Comparison of ENCODE assay signal across 8 mouse cellular contexts in genomic region chr9:95525961-95526360, GRCm38 (mm10). TPM values are rescaled to one million over a fixed set of nuclear protein-coding genes. Genes with fewer than 3 reads are reported as not detected.
A peak's percentile ranks its signal among the peaks of the same experiment; 100 is the strongest.
DNase-seq lines count a peak whose midpoint lies in the region; ATAC-seq and TF ChIP-seq lines count a peak whose summit lies in the region.

No protein-coding gene starts in this region.

- H3K4me2 ChIP-seq in heart, embryonic 14.5 days (ENCODE audit: low read length): no peak overlapping the region
- no peak overlapping the region for H3K4me2 ChIP-seq in limb, embryonic 12.5 days

- TF ChIP-seq POLR2A in testis, adult 2 months (IDR thresholded peaks at IDR 0.05; ENCODE audit: control insufficient read depth, low read depth, low read length): no peak

- H3K27me3 ChIP-seq in testis, adult 2 months (ENCODE audit: control insufficient read depth, insufficient read depth, low read length): no peaks in the 10 kb centered on the region
- H3K27me3 ChIP-seq in heart, embryonic 14.5 days (ENCODE audit: control insufficient read depth, insufficient read depth, low read length): no peaks in the 10 kb centered on the region
- H3K27me3 ChIP-seq in limb, embryonic 12.5 days: no peaks in the 10 kb centered on the region

- H3K9ac ChIP-seq in heart, embryonic 14.5 days (ENCODE audit: low read length): no peak overlapping the region
- H3K9ac ChIP-seq in limb, embryonic 12.5 days (replicated peaks): no peak overlapping the region

- no peaks in the 10 kb centered on the region for H3K36me3 ChIP-seq in testis, adult 2 months (ENCODE audit: control insufficient read depth, insufficient read depth, low read length)
- no peaks in the 10 kb centered on the region for H3K36me3 ChIP-seq in heart, embryonic 14.5 days (ENCODE audit: control insufficient read depth, insufficient read depth, low read length)
- H3K36me3 ChIP-seq in limb, embryonic 12.5 days: no peaks in the 10 kb centered on the region

- WGBS in heart, embryonic 14.5 days: 23% methylated on average over 2 of the region's 2 CpGs
- 25% methylated on average over 2 of the region's 2 CpGs for WGBS in limb, embryonic 12.5 days

- peak; percentile 21 for DNase-seq in adrenal gland, postnatal 25 days
- no peak for DNase-seq in adrenal gland, adult (ENCODE audit: inconsistent age in 2 of 2, low spot score in 1 of 2)
- DNase-seq in testis, postnatal 14 days (ENCODE audit: low spot score): no peak
- DNase-seq in retina, embryonic 14.5 days (ENCODE audit: low spot score): peak; percentile 68
- no peak for DNase-seq in T-cell, adult 2 months (ENCODE audit: low spot score)

- H3K4me1 ChIP-seq in testis, adult 2 months (ENCODE audit: control insufficient read depth, insufficient read depth, low read length): no peaks in the 10 kb centered on the region; the same call in 1 of the 2 replicates
- no peaks in the 10 kb centered on the region for H3K4me1 ChIP-seq in heart, embryonic 14.5 days (ENCODE audit: control insufficient read depth in 2 of 2, insufficient read depth in 2 of 2, low read length in 2 of 2)
- no peaks in the 10 kb centered on the region for H3K4me1 ChIP-seq in limb, embryonic 12.5 days (replicated peaks)

- no peak overlapping the region for H3K4me3 ChIP-seq in testis, adult 2 months (ENCODE audit: control insufficient read depth, low read depth, low read length)
- no peak overlapping the region for H3K4me3 ChIP-seq in heart, embryonic 14.5 days (ENCODE audit: control insufficient read depth in 1 of 2, insufficient read depth in 1 of 2, low read depth in 1 of 2, low read length in 2 of 2)
- H3K4me3 ChIP-seq in limb, embryonic 12.5 days (replicated peaks): no peak overlapping the region

- no peaks in the 10 kb centered on the region for H3K9me3 ChIP-seq in heart, embryonic 14.5 days (ENCODE audit: control insufficient read depth, low read length)
- no peaks in the 10 kb centered on the region for H3K9me3 ChIP-seq in limb, embryonic 12.5 days

- ATAC-seq in heart, embryonic 14.5 days (ENCODE audit: insufficient number of reproducible peaks, insufficient read depth, low FRiP score, low read depth): peak; percentile 76; the same call in 1 of the 2 replicates
- 0 out of 2 replicates have a peak, but pooled peaks have one; percentile 56 for ATAC-seq in limb, embryonic 12.5 days (ENCODE audit: insufficient number of reproducible peaks, insufficient read depth, low FRiP score, low TSS enrichment, low read depth)

- no peak overlapping the region for H3K27ac ChIP-seq in testis, adult 2 months (ENCODE audit: control insufficient read depth, insufficient read depth, low read depth, low read length)
- H3K27ac ChIP-seq in heart, embryonic 14.5 days (replicated peaks in 1 of 2; ENCODE audit: control insufficient read depth in 1 of 2, insufficient read depth in 1 of 2, low read depth in 2 of 2, low read length in 2 of 2): no peak overlapping the region
- H3K27ac ChIP-seq in limb, embryonic 12.5 days: no peak overlapping the region

- 0 out of 2 replicates have a peak, but pooled peaks have one; percentile 20 for TF ChIP-seq CTCF in testis, adult 2 months (IDR thresholded peaks at IDR 0.05; ENCODE audit: control insufficient read depth, insufficient read depth, insufficient replicate concordance, low read depth, low read length)

RNA-seq across cellular contexts. Expression of gene U2surp, which starts 14.2 kb away (rescaled TPM):
- 63.2 and 63.6 TPM in 2 replicates for total RNA-seq in adrenal gland, postnatal 25 days (2021)
- polyA plus RNA-seq in testis, adult 2 months (2012; rRNA removed): 3.3 and 4.0 TPM in 2 replicates
- polyA plus RNA-seq in heart, embryonic 14.5 days (2014; fragmentation: Nextera tagmentation; extraction: Ambion mirVana): 76.3 and 77.6 TPM in 2 replicates
- 154 and 175 TPM in 2 replicates for polyA plus RNA-seq in limb, embryonic 12.5 days (2016; fragmentation: Nextera tagmentation; extraction: Ambion mirVana)

RNA-seq across cellular contexts. Expression of gene Paqr9, which starts 33.5 kb away (rescaled TPM):
- total RNA-seq in adrenal gland, postnatal 25 days (2021): 6.8 and 8.6 TPM in 2 replicates
- polyA plus RNA-seq in testis, adult 2 months (2012; rRNA removed): 58.7 and 63.4 TPM in 2 replicates
- polyA plus RNA-seq in heart, embryonic 14.5 days (2014; fragmentation: Nextera tagmentation; extraction: Ambion mirVana): 0.82 and 0.91 TPM in 2 replicates
- 0.20 and 0.31 TPM in 2 replicates for polyA plus RNA-seq in limb, embryonic 12.5 days (2016; fragmentation: Nextera tagmentation; extraction: Ambion mirVana)

Comparison
In these comparisons a context has a peak if more than half of its experiments do, and no peak if none do; other contexts are left out.
1. DNase-seq: peak in adrenal gland, postnatal 25 days (single experiment) and retina, embryonic 14.5 days (single experiment); none in adrenal gland, adult (0 of 2), testis, postnatal 14 days (single experiment) and T-cell, adult 2 months (single experiment).
2. RNA of gene U2surp, which starts 14.2 kb away (polyA plus RNA-seq): 154 to 175 TPM in limb, embryonic 12.5 days and 76.3 to 77.6 TPM in heart, embryonic 14.5 days; 3.3 to 4.0 TPM in testis, adult 2 months; every median in the first group is over 10 times any median in the second.
3. RNA of gene Paqr9, which starts 33.5 kb away (polyA plus RNA-seq): 58.7 to 63.4 TPM in testis, adult 2 months; 0.82 to 0.91 TPM in heart, embryonic 14.5 days and 0.20 to 0.31 TPM in limb, embryonic 12.5 days; every median in the first group is over 10 times any median in the second.